Mouse (Mus musculus): ENCODE results near the gene Ddit4.

The Ddit4 gene

GRCm38 (mm10) chr10:59971813-59972212 is 20.2 kb upstream of the Ddit4 start:
- DNase-seq (ENCODE audit: low read depth), result no peak

GRCm38 (mm10) chr10:59970450-59971062 is 18.9 kb upstream of the Ddit4 start:
- no peak for DNase-seq (ENCODE audit: low read depth)

GRCm38 (mm10) chr10:59969821-59970449 is 18.3 kb upstream of the Ddit4 start:
- no peak for DNase-seq (ENCODE audit: low read depth)

- no peak for DNase-seq (ENCODE audit: low read depth)
Observed at GRCm38 (mm10) chr10:59967309-59967942, 15.8 kb upstream of the Ddit4 start.

GRCm38 (mm10) chr10:59966743-59967142 is 15.1 kb upstream of the Ddit4 start:
- DNase-seq (ENCODE audit: low read depth), result no peak

- no peak for DNase-seq (ENCODE audit: low read depth)
Observed at GRCm38 (mm10) chr10:59965788-59966187, 14.2 kb upstream of the Ddit4 start.

- DNase-seq (ENCODE audit: low read depth), result no peak
Observed at GRCm38 (mm10) chr10:59965362-59965695, 13.7 kb upstream of the Ddit4 start.

- DNase-seq (ENCODE audit: low read depth), result no peak
Observed at GRCm38 (mm10) chr10:59964504-59965361, 13.1 kb upstream of the Ddit4 start.

- no peak for DNase-seq (ENCODE audit: low read depth)
Observed at GRCm38 (mm10) chr10:59963609-59964008, 12.0 kb upstream of the Ddit4 start.

- no peak for DNase-seq (ENCODE audit: low read depth)
Observed at GRCm38 (mm10) chr10:59959517-59959916, 7.9 kb upstream of the Ddit4 start.

GRCm38 (mm10) chr10:59958458-59958857 is 6.8 kb upstream of the Ddit4 start:
- DNase-seq (ENCODE audit: low read depth), result no peak

GRCm38 (mm10) chr10:59957171-59958149 is 5.8 kb upstream of the Ddit4 start:
- DNase-seq (ENCODE audit: low read depth), result no peak

- no peak for DNase-seq (ENCODE audit: low read depth)
Observed at GRCm38 (mm10) chr10:59956681-59957080, 5.0 kb upstream of the Ddit4 start.

GRCm38 (mm10) chr10:59953564-59954039 is 2.0 kb upstream of the Ddit4 start:
- no peak for DNase-seq (ENCODE audit: low read depth)

- DNase-seq (ENCODE audit: low read depth), result no peak
Observed at GRCm38 (mm10) chr10:59952781-59953563, 1.3 kb upstream of the Ddit4 start.

GRCm38 (mm10) chr10:59952152-59952780 is 632 bp upstream of the Ddit4 start:
- no peak for DNase-seq (ENCODE audit: low read depth)

GRCm38 (mm10) chr10:59950716-59951191 is 880 bp downstream of the Ddit4 start:
- DNase-seq (ENCODE audit: low read depth), result peak; percentile 56

- no peak for DNase-seq (ENCODE audit: low read depth)
Observed at GRCm38 (mm10) chr10:59949783-59950605, 1.6 kb downstream of the Ddit4 start.

GRCm38 (mm10) chr10:59949255-59949648 is 2.4 kb downstream of the Ddit4 start:
- DNase-seq (ENCODE audit: low read depth), result no peak
